ENCODE assay signal across 11 mouse cellular contexts in the genomic region with DNA sequence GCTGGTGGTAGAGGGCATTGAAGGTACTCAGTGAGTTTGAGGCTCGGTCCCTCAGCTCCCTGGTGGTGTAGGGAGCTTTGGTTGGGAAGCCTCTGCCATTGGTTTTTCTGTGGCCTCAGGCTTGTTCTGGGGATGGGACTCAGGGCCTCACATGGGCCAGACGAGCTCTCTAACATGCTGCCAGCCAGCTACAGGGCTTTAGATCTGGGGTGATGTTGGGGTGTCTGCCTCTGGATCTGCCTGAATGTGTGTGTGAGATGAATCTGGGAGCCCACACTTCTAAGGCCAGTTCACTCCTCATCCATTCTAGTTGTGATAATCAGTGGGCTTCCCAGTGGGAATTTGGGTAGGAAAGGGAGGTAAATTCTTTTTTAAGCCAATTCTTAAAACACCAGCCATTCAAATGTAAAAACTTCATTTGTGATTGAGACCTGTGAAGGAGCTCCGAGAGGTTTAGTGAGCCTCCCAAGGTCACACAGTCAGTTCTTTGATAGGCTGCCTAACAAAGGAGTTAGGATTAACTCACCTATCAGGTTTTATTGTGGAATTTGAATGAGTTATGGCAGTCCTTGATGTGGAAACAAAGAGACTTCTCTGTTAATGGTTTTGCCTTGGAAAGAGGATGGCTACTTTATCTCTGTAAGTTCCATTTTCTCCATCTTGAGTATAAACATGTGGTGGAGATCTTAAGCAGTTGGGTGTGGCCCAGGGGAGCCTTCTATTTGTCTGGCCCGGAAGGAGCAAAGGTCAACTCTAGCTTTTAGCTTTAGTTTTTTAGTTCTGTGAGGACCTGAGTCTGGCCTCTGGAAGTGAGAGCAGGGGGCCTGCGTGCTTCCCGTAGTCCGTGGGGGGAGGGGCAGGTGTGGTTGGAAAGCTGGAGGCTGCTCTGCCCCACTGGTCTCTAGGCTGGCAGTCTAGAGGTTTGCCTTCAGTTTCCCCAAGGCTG. TPM values are rescaled to one million over a fixed set of nuclear protein-coding genes. Genes with fewer than 3 reads are reported as not detected.
DNase-seq lines count a peak whose midpoint lies in the region; TF ChIP-seq lines count a peak whose summit lies in the region.
"Had no signal": no experiment of that assay in that cellular context is flagged by ENCODE, and none has a peak within 500 bp of the region (broad histone marks: within the 10 kb centered on the region; RNA-seq: fewer than 3 reads in every experiment).

No protein-coding gene starts in this region.

- peak; percentile 27 for DNase-seq in left cerebral cortex, postnatal 4 days
- no peak for DNase-seq in left cerebral cortex, adult 11 months (ENCODE audit: low spot score)
- DNase-seq in embryo, embryonic 9.5 days (ENCODE audit: extremely low spot score), result peak; percentile 55
- DNase-seq in kidney, adult 8-10 months, result peak; percentile 48 to 62
- DNase-seq in urinary bladder, postnatal 4 days (ENCODE audit: low spot score in 2 of 2), result no peak
- DNase-seq in cerebellum, adult 8-10 months, result no peak
- DNase-seq in right cerebral cortex, postnatal 14 days, result no peak
- DNase-seq: right cerebral cortex, postnatal 25 days had no signal

- TF ChIP-seq POLR2A in myocyte (IDR thresholded peaks at IDR 0.05; ENCODE audit: insufficient read length, low read depth), result no peak

- peak overlapping the region; percentile 32 for H3K4me2 ChIP-seq in myocyte (ENCODE audit: low read depth)
- H3K4me2 ChIP-seq: embryonic facial prominence, embryonic 13.5 days; lung, embryonic 15.5 days had no signal

- no peaks in the 10 kb centered on the region for H3K36me3 ChIP-seq in myocyte (ENCODE audit: control insufficient read depth, insufficient read depth)
- H3K36me3 ChIP-seq: embryonic facial prominence, embryonic 13.5 days; lung, embryonic 15.5 days had no signal

- no peak overlapping the region for H3ac ChIP-seq in myocyte (ENCODE audit: control insufficient read depth, insufficient read length)

- intact Hi-C loops in left cerebral cortex, postnatal 4 days (cut with DNase I), result no loop called here

- peaks cover 100% of the 10 kb centered on the region for H3K79me2 ChIP-seq in myocyte (ENCODE audit: control insufficient read depth, insufficient read depth)

- no peak overlapping the region for H3K4me3 ChIP-seq in myocyte
- H3K4me3 ChIP-seq: embryonic facial prominence, embryonic 13.5 days; lung, embryonic 15.5 days had no signal

- H3K27me3 ChIP-seq in myocyte (ENCODE audit: control insufficient read depth, insufficient read depth, insufficient read length), result no peaks in the 10 kb centered on the region
- H3K27me3 ChIP-seq: embryonic facial prominence, embryonic 13.5 days; lung, embryonic 15.5 days had no signal

TF ChIP-seq in myocyte, 11 proteins besides CTCF, POLR2A, EP300 and RAD21:
- TF ChIP-seq REST (IDR thresholded peaks at IDR 0.05; ENCODE audit: insufficient read depth, insufficient read length) (no peak), E2F4 (IDR thresholded peaks at IDR 0.05; ENCODE audit: insufficient read depth) (no peak), MAX (IDR thresholded peaks at IDR 0.05; ENCODE audit: low read depth) (no peak), CEBPB (IDR thresholded peaks at IDR 0.05; ENCODE audit: insufficient read depth, poor library complexity, severe bottlenecking) (no peak), MYOG (IDR thresholded peaks at IDR 0.05; ENCODE audit: control insufficient read depth in 1 of 3, insufficient read depth in 1 of 3, insufficient read length in 2 of 3, low read depth in 2 of 3) (no peak), TCF12 (IDR thresholded peaks at IDR 0.05; ENCODE audit: insufficient read depth, poor library complexity, severe bottlenecking) (no peak)
TF ChIP-seq in myocyte: peak in this region for 0.

RNA-seq across cellular contexts. Expression of a gene that starts 12.0 kb away (rescaled TPM):
- 10 to 100 TPM; 19.8 to 23.1 TPM for total RNA-seq in left cerebral cortex, postnatal 4 days (2021)
- polyA plus RNA-seq in myocyte (2012; fragmentation: generic; extraction: Trizol), result 18.8 TPM

Comparison
In these comparisons a context has a peak if more than half of its experiments do, and no peak if none do; other contexts are left out.
1. DNase-seq: peak in left cerebral cortex, postnatal 4 days (single experiment), embryo, embryonic 9.5 days (single experiment) and kidney, adult 8-10 months (2 of 2); none in left cerebral cortex, adult 11 months (single experiment), urinary bladder, postnatal 4 days (0 of 2), cerebellum, adult 8-10 months (single experiment) and right cerebral cortex, postnatal 14 days (single experiment).